Mouse (Mus musculus): ENCODE measurements around the gene Olfr329-ps. TPM values are rescaled to one million over a fixed set of nuclear protein-coding genes. Genes with fewer than 3 reads are reported as not detected.

The Olfr329-ps gene
- polyA plus RNA-seq, 1 experiment from 2014 or later, result not detected

GRCm38 (mm10) chr11:58499290-58499689, 46.9 kb downstream of the Olfr329-ps start:
- no peak overlapping the region for H3K9ac ChIP-seq
- H3K9me3 ChIP-seq, result no peaks in the 10 kb centered on the region
- no peaks in the 10 kb centered on the region for H3K4me1 ChIP-seq
- H3K27me3 ChIP-seq, result no peaks in the 10 kb centered on the region; the same call in 1 of the 2 replicates
- no peak overlapping the region for H3K4me2 ChIP-seq (replicated peaks)
- no peaks in the 10 kb centered on the region for H3K36me3 ChIP-seq
- no peak overlapping the region for H3K4me3 ChIP-seq
- no peak overlapping the region for H3K27ac ChIP-seq
- no peak for ATAC-seq (ENCODE audit: low FRiP score, low read depth)
- WGBS, result 49% methylated on average over 3 of the region's 3 CpGs

- Histone ChIP-seq H3K9me3 (no peaks in the 10 kb centered on the region), H3K4me2 (replicated peaks) (no peak overlapping the region), H3K4me1 (no peaks in the 10 kb centered on the region), H3K4me3 (no peak overlapping the region), H3K27me3 (no peaks in the 10 kb centered on the region; the same call in 1 of the 2 replicates), H3K9ac (no peak overlapping the region), H3K36me3 (no peaks in the 10 kb centered on the region), H3K27ac (no peak overlapping the region)
- 83% methylated on average over 9 of the region's 9 CpGs for WGBS
- no peak for ATAC-seq (ENCODE audit: low FRiP score, low read depth)
Observed at GRCm38 (mm10) chr11:58498761-58499160, 47.5 kb downstream of the Olfr329-ps start.

- Histone ChIP-seq H3K4me2 (replicated peaks) (no peak within 1 kb of the TSS), H3K9me3 (no peaks in the 10 kb centered on the region), H3K36me3 (no peaks in the 10 kb centered on the region), H3K4me3 (no peak within 1 kb of the TSS), H3K9ac (no peak within 1 kb of the TSS), H3K27me3 (no peaks in the 10 kb centered on the region), H3K4me1 (no peaks in the 10 kb centered on the region), H3K27ac (no peak within 1 kb of the TSS)
- 80% methylated on average over 2 of the region's 2 CpGs for WGBS
- ATAC-seq (ENCODE audit: low FRiP score, low read depth), result no peak
Observed at GRCm38 (mm10) chr11:58492455-58492854, 53.8 kb downstream of the Olfr329-ps start, which contains the start of gene Olfr332. Gene Olfr332, minus strand, starts transcription at chr11:58492555.

Other genes with a start within 250 kb of the Olfr329-ps start
- 26.7 and 26.8 TPM in 2 replicates for gene Zfp692, start 239.4 kb downstream of the Olfr329-ps start, polyA plus RNA-seq (2015; fragmentation: Nextera tagmentation; extraction: Ambion mirVana)
- 32.6 and 38.8 TPM in 2 replicates for gene Zfp672, start 216.1 kb downstream of the Olfr329-ps start, polyA plus RNA-seq (2015; fragmentation: Nextera tagmentation; extraction: Ambion mirVana)
- 35.7 and 36.9 TPM in 2 replicates for gene Sh3bp5l, start 215.7 kb downstream of the Olfr329-ps start, polyA plus RNA-seq (2015; fragmentation: Nextera tagmentation; extraction: Ambion mirVana)
- gene Lypd8, start 167.4 kb downstream of the Olfr329-ps start, polyA plus RNA-seq (2015; fragmentation: Nextera tagmentation; extraction: Ambion mirVana), result 0.23 TPM in 1 of 2 replicates, not detected in the other
- not detected in 2 replicates for gene 1810065E05Rik, start 125.3 kb downstream of the Olfr329-ps start, polyA plus RNA-seq (2015; fragmentation: Nextera tagmentation; extraction: Ambion mirVana)
- not detected in 2 replicates for gene Gm12253, start 113.9 kb downstream of the Olfr329-ps start, polyA plus RNA-seq (2015; fragmentation: Nextera tagmentation; extraction: Ambion mirVana)
- gene Lypd9, start 93.5 kb downstream of the Olfr329-ps start, polyA plus RNA-seq (2015; fragmentation: Nextera tagmentation; extraction: Ambion mirVana), result not detected in 2 replicates
- gene Olfr30, start 84.2 kb downstream of the Olfr329-ps start, polyA plus RNA-seq (2015; fragmentation: Nextera tagmentation; extraction: Ambion mirVana), result not detected in 2 replicates
- not detected in 2 replicates for gene Olfr332, start 53.9 kb downstream of the Olfr329-ps start, polyA plus RNA-seq (2015; fragmentation: Nextera tagmentation; extraction: Ambion mirVana)
- gene Olfr331, start 43.9 kb downstream of the Olfr329-ps start, polyA plus RNA-seq (2015; fragmentation: Nextera tagmentation; extraction: Ambion mirVana), result not detected in 2 replicates
- not detected in 2 replicates for gene Olfr330, start 11.6 kb downstream of the Olfr329-ps start, polyA plus RNA-seq (2015; fragmentation: Nextera tagmentation; extraction: Ambion mirVana)
- 0.08 TPM in 1 of 2 replicates, not detected in the other for gene Olfr328, start 9.2 kb upstream of the Olfr329-ps start, polyA plus RNA-seq (2015; fragmentation: Nextera tagmentation; extraction: Ambion mirVana)
- not detected in 2 replicates for gene Olfr224, start 24.1 kb upstream of the Olfr329-ps start, polyA plus RNA-seq (2015; fragmentation: Nextera tagmentation; extraction: Ambion mirVana)
- not detected in 2 replicates for gene Olfr325, start 31.3 kb upstream of the Olfr329-ps start, polyA plus RNA-seq (2015; fragmentation: Nextera tagmentation; extraction: Ambion mirVana)
- gene Olfr324, start 48.7 kb upstream of the Olfr329-ps start, polyA plus RNA-seq (2015; fragmentation: Nextera tagmentation; extraction: Ambion mirVana), result not detected in 2 replicates
- gene 2210407C18Rik, start 69.7 kb upstream of the Olfr329-ps start, polyA plus RNA-seq (2015; fragmentation: Nextera tagmentation; extraction: Ambion mirVana), result not detected in 2 replicates
- not detected in 2 replicates for gene Olfr323, start 84.1 kb upstream of the Olfr329-ps start, polyA plus RNA-seq (2015; fragmentation: Nextera tagmentation; extraction: Ambion mirVana)
- 0.09 and 0.11 TPM in 2 replicates for gene Trim58, start 94.0 kb upstream of the Olfr329-ps start, polyA plus RNA-seq (2015; fragmentation: Nextera tagmentation; extraction: Ambion mirVana)
- gene Olfr322, start 112.4 kb upstream of the Olfr329-ps start, polyA plus RNA-seq (2015; fragmentation: Nextera tagmentation; extraction: Ambion mirVana), result not detected in 2 replicates
- not detected in 2 replicates for gene Olfr320, start 134.7 kb upstream of the Olfr329-ps start, polyA plus RNA-seq (2015; fragmentation: Nextera tagmentation; extraction: Ambion mirVana)
- gene Olfr319, start 152.7 kb upstream of the Olfr329-ps start, polyA plus RNA-seq (2015; fragmentation: Nextera tagmentation; extraction: Ambion mirVana), result not detected in 2 replicates
- not detected in 2 replicates for gene Olfr318, start 177.6 kb upstream of the Olfr329-ps start, polyA plus RNA-seq (2015; fragmentation: Nextera tagmentation; extraction: Ambion mirVana)
- not detected in 2 replicates for gene Olfr317, start 192.8 kb upstream of the Olfr329-ps start, polyA plus RNA-seq (2015; fragmentation: Nextera tagmentation; extraction: Ambion mirVana)
- not detected in 2 replicates for gene Olfr316, start 206.3 kb upstream of the Olfr329-ps start, polyA plus RNA-seq (2015; fragmentation: Nextera tagmentation; extraction: Ambion mirVana)
- gene Olfr315, start 226.8 kb upstream of the Olfr329-ps start, polyA plus RNA-seq (2015; fragmentation: Nextera tagmentation; extraction: Ambion mirVana), result not detected in 2 replicates
- gene Olfr314, start 236.5 kb upstream of the Olfr329-ps start, polyA plus RNA-seq (2015; fragmentation: Nextera tagmentation; extraction: Ambion mirVana), result not detected in 2 replicates

Measured in limb, embryonic 13.5 days (tissue).